Mouse (Mus musculus) MEL (cell line): ENCODE data around the gene Pabpn1l. TPM values are rescaled to one million over a fixed set of nuclear protein-coding genes. Genes with fewer than 3 reads are reported as not detected.

Source experiments
- DNase-seq: peaks from one replicate; pipeline ENCODE4 v3.0.0; 2011; ENCODE audit warnings: low read depth, low spot score
- H3K27ac ChIP-seq: 2 replicates; pipeline ENCODE4 v1.5.1; 2012; ENCODE audit warnings: low read depth, mild to moderate bottlenecking, control low read depth, low read length, moderate library complexity; ENCODE audit not compliant: control insufficient read depth
- H3K27me3 ChIP-seq, 2 experiments: fragments of 150-350 bp in 1 of 2; sonication (generic) in 1 of 2; 2 replicates each; pipeline ENCODE4 v1.6.1; 2012; ENCODE audit warnings: low read length in 2 of 2, mild to moderate bottlenecking in 2 of 2, improper control_type of control experiment in 1 of 2, moderate library complexity in 1 of 2; ENCODE audit not compliant: insufficient read depth in 2 of 2, control insufficient read depth in 1 of 2
- H3K36me3 ChIP-seq, 2 experiments: 2 replicates each; pipeline ENCODE4 v1.6.1; 2012 to 2014; ENCODE audit warnings: low read length in 2 of 2, improper control_type of control experiment in 1 of 2, inconsistent platforms in 1 of 2, mild to moderate bottlenecking in 1 of 2; ENCODE audit not compliant: insufficient read depth in 2 of 2, control insufficient read depth in 1 of 2
- H3K4me1 ChIP-seq, 2 experiments: fragments of 150-350 bp in 1 of 2; sonication (generic) in 1 of 2; 2 replicates each; pipeline ENCODE4 v1.6.1; 2012; ENCODE audit warnings: low read length in 2 of 2, improper control_type of control experiment in 1 of 2, mild to moderate bottlenecking in 1 of 2; ENCODE audit not compliant: insufficient read depth in 2 of 2, control insufficient read depth in 1 of 2
- H3K4me3 ChIP-seq, 2 experiments: fragments of 150-350 bp in 1 of 2; sonication (generic) in 1 of 2; 2 replicates each; pipeline ENCODE4 v1.5.1; 2012; ENCODE audit warnings: low read depth in 2 of 2, low read length in 2 of 2, mild to moderate bottlenecking in 2 of 2, moderate library complexity in 2 of 2, control low read depth in 1 of 2, improper control_type of control experiment in 1 of 2; ENCODE audit not compliant: control insufficient read depth in 1 of 2, insufficient read depth in 1 of 2
- H3K79me2 ChIP-seq: 2 replicates; pipeline ENCODE4 v1.6.1; 2012; ENCODE audit warnings: mild to moderate bottlenecking, low read length, moderate library complexity; ENCODE audit not compliant: control insufficient read depth, poor library complexity, insufficient read depth
- H3K9ac ChIP-seq: 2 replicates; pipeline ENCODE4 v1.6.1; 2012; ENCODE audit warnings: low read depth, mild to moderate bottlenecking, control low read depth, low read length, moderate library complexity; ENCODE audit not compliant: control insufficient read depth, poor library complexity, severe bottlenecking
- H3K9me3 ChIP-seq: fragments of 150-350 bp; sonication (generic); replicated peaks from 2 replicates; pipeline ENCODE4 v1.6.1; 2012; ENCODE audit warnings: mild to moderate bottlenecking, low read length, improper control_type of control experiment, moderate library complexity; ENCODE audit not compliant: insufficient read depth
- BHLHE40 ChIP-seq: IDR thresholded peaks from 2 replicates; pipeline ENCODE4 v1.6.1; 2012; ENCODE audit warnings: low read depth, mild to moderate bottlenecking, inconsistent platforms, low read length, improper control_type of control experiment, borderline replicate concordance
- CHD1 ChIP-seq: IDR thresholded peaks from 2 replicates; pipeline ENCODE4 v1.6.1; 2012; ENCODE audit warnings: low read depth, mild to moderate bottlenecking, inconsistent platforms, low read length, improper control_type of control experiment
- CHD2 ChIP-seq: IDR thresholded peaks from 2 replicates; pipeline ENCODE4 v1.6.1; 2011; ENCODE audit warnings: low read length, improper control_type of control experiment
- ELF1 ChIP-seq: IDR thresholded peaks from 2 replicates; pipeline ENCODE4 v1.6.1; 2014; ENCODE audit warnings: low read depth, mild to moderate bottlenecking, inconsistent platforms, low read length, improper control_type of control experiment, moderate library complexity
- GABPA ChIP-seq: IDR thresholded peaks from 2 replicates; pipeline ENCODE4 v1.6.1; 2012; ENCODE audit warnings: low read depth, mild to moderate bottlenecking, inconsistent platforms, low read length, improper control_type of control experiment, moderate library complexity
- MAFK ChIP-seq: IDR thresholded peaks from 2 replicates; pipeline ENCODE4 v1.6.1; 2011; ENCODE audit warnings: low read depth, mild to moderate bottlenecking, low read length, improper control_type of control experiment, borderline replicate concordance
- MAX ChIP-seq: IDR thresholded peaks from 2 replicates; pipeline ENCODE4 v1.6.1; 2011; ENCODE audit warnings: low read length, improper control_type of control experiment
- MAZ ChIP-seq: IDR thresholded peaks from 2 replicates; pipeline ENCODE4 v1.6.1; 2012; ENCODE audit warnings: low read depth, mild to moderate bottlenecking, inconsistent platforms, low read length, improper control_type of control experiment
- MXI1 ChIP-seq: IDR thresholded peaks from 2 replicates; pipeline ENCODE4 v1.6.1; 2011; ENCODE audit warnings: mild to moderate bottlenecking, low read depth, low read length, improper control_type of control experiment
- NELFE ChIP-seq: IDR thresholded peaks from 2 replicates; pipeline ENCODE4 v1.6.1; 2011; ENCODE audit warnings: low read depth, low read length, improper control_type of control experiment
- POLR2A ChIP-seq, 2 experiments: IDR thresholded peaks; 2 replicates each; pipeline ENCODE4 v1.6.1; 2011 to 2012; ENCODE audit warnings: low read length in 2 of 2, mild to moderate bottlenecking in 2 of 2, control low read depth in 1 of 2, improper control_type of control experiment in 1 of 2, low read depth in 1 of 2, moderate library complexity in 1 of 2; ENCODE audit not compliant: control insufficient read depth in 1 of 2, insufficient read depth in 1 of 2, poor library complexity in 1 of 2
- POLR2AphosphoS5 ChIP-seq: IDR thresholded peaks from 2 replicates; pipeline ENCODE4 v1.6.1; 2012; ENCODE audit warnings: low read depth, borderline replicate concordance, mild to moderate bottlenecking, inconsistent platforms, low read length, moderate library complexity, mixed read lengths
- SMC3 ChIP-seq: IDR thresholded peaks from 2 replicates; pipeline ENCODE4 v1.6.1; 2011; ENCODE audit warnings: low read depth, low read length, improper control_type of control experiment
- TAL1 ChIP-seq: IDR thresholded peaks from 2 replicates; pipeline ENCODE4 v1.6.1; 2012; ENCODE audit warnings: mild to moderate bottlenecking, inconsistent platforms, low read length, moderate library complexity, mixed read lengths
- UBTF ChIP-seq: IDR thresholded peaks from 2 replicates; pipeline ENCODE4 v1.6.1; 2012; ENCODE audit warnings: low read depth, mild to moderate bottlenecking, inconsistent platforms, low read length, improper control_type of control experiment, moderate library complexity, borderline replicate concordance; ENCODE audit not compliant: insufficient read depth
- ZC3H11A ChIP-seq: IDR thresholded peaks from 2 replicates; pipeline ENCODE4 v1.6.1; 2012; ENCODE audit warnings: low read depth, mild to moderate bottlenecking, inconsistent platforms, low read length, improper control_type of control experiment
- ZMIZ1 ChIP-seq: IDR thresholded peaks from 2 replicates; pipeline ENCODE4 v1.6.1; 2012; ENCODE audit warnings: low read depth, mild to moderate bottlenecking, inconsistent platforms, low read length, improper control_type of control experiment, moderate library complexity
- ZNF384 ChIP-seq: IDR thresholded peaks from 2 replicates; pipeline ENCODE4 v1.6.1; 2012; ENCODE audit warnings: low read depth, mild to moderate bottlenecking, inconsistent platforms, low read length, improper control_type of control experiment
- polyA plus RNA-seq, 2 experiments: library from polyadenylated mRNA; stranded (reverse) in 1 of 2; unstranded in 1 of 2; fragments of >175 nt in 1 of 2; fragments of >200 nt in 1 of 2; gene quantifications; 2 replicates each; pipeline versions ENCODE4 v1.2.1 to v1.2.4; 2012; ENCODE audit warnings: low replicate concordance in 2 of 2, low read depth in 1 of 2; ENCODE audit not compliant: insufficient read length in 2 of 2, insufficient read depth in 1 of 2, missing spikeins in 1 of 2
- total RNA-seq: library from RNA; depleted of rRNA; stranded (reverse); fragments of 300-350 nt; gene quantifications from 2 replicates; pipeline ENCODE4 v1.2.3, GENCODE M21; 2012

Gene Pabpn1l
- total and polyA plus RNA-seq, 3 experiments, result 0.15 TPM; not detected in 2

GRCm38 (mm10) chr8:122606810-122607209 is 15.7 kb downstream of the Pabpn1l start:
- no peaks in the 10 kb centered on the region for H3K9me3 ChIP-seq
- H3K27ac ChIP-seq, result no peak overlapping the region
- no peak for TF ChIP-seq UBTF
- TF ChIP-seq ZNF384, result 0 out of 2 replicates have a peak, but pooled peaks have one; percentile 22
- H3K4me1 ChIP-seq, result no peaks in the 10 kb centered on the region
- no peak for DNase-seq
- H3K9ac ChIP-seq, result no peak overlapping the region
- no peaks in the 10 kb centered on the region for H3K27me3 ChIP-seq
- peaks cover 2% of the 10 kb centered on the region; the same call in 1 of the 2 replicates for H3K79me2 ChIP-seq
- H3K36me3 ChIP-seq, result no peaks in the 10 kb centered on the region
- no peak overlapping the region for H3K4me3 ChIP-seq

- no peak for DNase-seq
- H3K36me3 ChIP-seq, result no peaks in the 10 kb centered on the region
- H3K27ac ChIP-seq, result no peak overlapping the region
- H3K4me1 ChIP-seq, result no peaks in the 10 kb centered on the region
- no peak overlapping the region for H3K9ac ChIP-seq
- no peaks in the 10 kb centered on the region for H3K27me3 ChIP-seq
- no peak for TF ChIP-seq MAX
- no peak for TF ChIP-seq TAL1
- TF ChIP-seq CHD1, result no peak
- TF ChIP-seq BHLHE40, result no peak
- no peaks in the 10 kb centered on the region for H3K79me2 ChIP-seq
- H3K9me3 ChIP-seq, result no peaks in the 10 kb centered on the region
- H3K4me3 ChIP-seq, result no peak overlapping the region
These were observed 17.2 kb downstream of the Pabpn1l start for GRCm38 (mm10) chr8:122605367-122605766.

GRCm38 (mm10) chr8:122604640-122605039 is 17.9 kb downstream of the Pabpn1l start:
- no peak overlapping the region for H3K27ac ChIP-seq
- no peaks in the 10 kb centered on the region for H3K36me3 ChIP-seq
- TF ChIP-seq ZNF384, result no peak
- TF ChIP-seq MAFK, result no peak
- TF ChIP-seq, all 39 proteins: peak for 0
- Histone ChIP-seq H3K9me3 (no peaks in the 10 kb centered on the region), H3K79me2 (no peaks in the 10 kb centered on the region), H3K9ac (no peak overlapping the region), H3K4me3 (no peak overlapping the region), H3K4me1 (no peaks in the 10 kb centered on the region), H3K27me3 (no peaks in the 10 kb centered on the region)
- DNase-seq, result no peak

- Histone ChIP-seq H3K79me2 (no peaks in the 10 kb centered on the region), H3K27me3 (no peaks in the 10 kb centered on the region), H3K9ac (no peak overlapping the region), H3K9me3 (no peaks in the 10 kb centered on the region), H3K4me3 (no peak overlapping the region), H3K36me3 (no peaks in the 10 kb centered on the region), H3K4me1 (no peaks in the 10 kb centered on the region), H3K27ac (no peak overlapping the region)
- no peak for DNase-seq
- TF ChIP-seq ELF1 (no peak), SMC3 (no peak), GABPA (no peak), ZNF384 (no peak), CHD2 (no peak), ZC3H11A (no peak), NELFE (no peak), MXI1 (no peak), POLR2AphosphoS5 (no peak), CHD1 (no peak), MAFK (no peak), POLR2A (IDR thresholded peaks at IDR 0.05; ENCODE audit: control insufficient read depth in 1 of 2, insufficient read depth in 1 of 2, low read depth in 1 of 2, low read length in 2 of 2, poor library complexity in 1 of 2) (no peak), MAX (no peak), MAZ (no peak), UBTF (no peak), ZMIZ1 (no peak)
These were observed 21.9 kb downstream of the Pabpn1l start for GRCm38 (mm10) chr8:122600666-122601065.
